Mouse (Mus musculus): ENCODE measurements at regions not wholly inside any gene's neighbourhood (a gene's known extent, or its start where the extent isn't known, plus 50 kb on each side); places are given as distances from the start of the nearest gene placed in this dataset.
"Not testable (repeated sequence)": the region's sequence is repeated elsewhere in the genome, so short reads cannot be mapped to it uniquely, and the experiment has no call there.

- DNase-seq, result not testable (repeated sequence)
Measured at GRCm38 (mm10) chr17:17197229-17197628, 76.0 kb downstream of the Zfp97 start.

- no peak for DNase-seq
Measured at GRCm38 (mm10) chr17:17229069-17229468, 107.9 kb downstream of the Zfp97 start.

DNA sequence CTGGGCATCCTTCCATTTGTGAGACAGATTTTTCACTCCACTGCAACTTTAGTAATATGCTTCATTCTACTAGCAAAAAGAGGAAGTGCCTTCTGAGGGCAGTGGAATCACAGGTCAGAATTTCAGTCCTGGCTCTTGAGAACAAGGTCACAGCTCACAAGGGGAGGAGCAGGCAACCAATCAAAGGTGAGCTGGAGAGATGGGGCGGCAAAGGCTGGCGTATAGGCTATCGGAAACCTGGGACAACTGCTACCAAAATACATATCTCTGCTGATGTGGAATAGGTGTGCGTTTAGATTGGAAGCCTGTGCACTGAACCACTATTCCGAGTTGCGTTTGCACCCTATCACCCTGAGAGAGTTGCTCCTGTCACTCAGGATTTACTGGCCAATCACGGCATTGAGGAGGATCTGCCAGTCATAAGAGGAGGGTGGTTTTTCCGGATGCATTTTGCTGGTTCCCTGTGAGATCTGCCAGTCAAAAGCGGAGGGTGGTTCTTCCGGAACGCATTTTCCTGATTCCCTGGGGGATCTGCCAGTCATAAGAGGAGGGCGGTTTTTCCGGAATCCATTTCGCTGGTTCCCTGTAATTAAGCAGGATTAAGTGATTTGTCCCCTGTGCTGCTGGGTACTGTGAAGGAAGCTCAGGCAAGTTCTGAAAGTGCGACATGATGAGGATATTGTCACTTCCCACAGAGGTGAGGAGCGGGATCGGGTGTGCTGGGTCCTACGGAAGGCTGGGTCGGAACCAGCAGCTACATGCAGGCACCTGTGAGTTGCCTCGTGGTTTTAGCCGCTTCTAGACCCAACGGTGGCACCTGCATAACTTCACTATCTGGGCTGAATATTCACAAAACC is 113.3 kb downstream of the Zfp97 start:
- DNase-seq, result peak; percentile 91

GRCm38 (mm10) chr17:17235186-17235482 is 113.9 kb downstream of the Zfp97 start:
- DNase-seq, result not testable (repeated sequence)
